Mouse (Mus musculus) stomach, embryonic 16.5 days (tissue): ENCODE results near the gene Armc2. TPM values are rescaled to one million over a fixed set of nuclear protein-coding genes. Genes with fewer than 3 reads are reported as not detected.

Experiments
- ATAC-seq: fragments of 200-750 bp; cut with Nextera tagmentation; 2 replicates; pipeline ENCODE4 v1.8.0; 2017; ENCODE audit warnings: moderate number of reproducible peaks, moderate TSS enrichment; ENCODE audit not compliant: insufficient read depth, low FRiP score
- H3K27ac ChIP-seq: fragments of 300-500 bp; sonication (generic); 2 replicates; pipeline ENCODE4 v1.5.1; 2014; ENCODE audit warnings: low read length
- H3K27me3 ChIP-seq: fragments of 300-500 bp; sonication (generic); 2 replicates; pipeline ENCODE4 v1.6.1; 2014; ENCODE audit warnings: low read length, control low read depth, mixed read lengths; ENCODE audit not compliant: control insufficient read depth, insufficient read depth
- H3K36me3 ChIP-seq: fragments of 300-500 bp; sonication (generic); 2 replicates; pipeline ENCODE4 v1.6.1; 2014; ENCODE audit warnings: low read length; ENCODE audit not compliant: control insufficient read depth, insufficient read depth
- H3K4me1 ChIP-seq: fragments of 300-500 bp; sonication (generic); 2 replicates; pipeline ENCODE4 v1.6.1; 2014; ENCODE audit warnings: low read length, control low read depth, mixed read lengths; ENCODE audit not compliant: control insufficient read depth, insufficient read depth
- H3K4me2 ChIP-seq: fragments of 300-500 bp; sonication (generic); 2 replicates; pipeline ENCODE4 v1.6.1; 2014; ENCODE audit warnings: low read depth, low read length, mixed read lengths
- H3K4me3 ChIP-seq: fragments of 300-500 bp; sonication (generic); replicated peaks from 2 replicates; pipeline ENCODE4 v1.5.1; 2014; ENCODE audit warnings: mild to moderate bottlenecking, low read length
- H3K9ac ChIP-seq: fragments of 300-500 bp; sonication (generic); 2 replicates; pipeline ENCODE4 v1.6.1; 2014; ENCODE audit warnings: low read length
- H3K9me3 ChIP-seq: fragments of 300-500 bp; sonication (generic); replicated peaks from 2 replicates; pipeline ENCODE4 v1.6.1; 2016; ENCODE audit warnings: low read length, control low read depth; ENCODE audit not compliant: control insufficient read depth
- WGBS: fragments of 180-500 bp; shearing (Covaris S2); extraction: QIAGEN DNeasy Blood & Tissue Kit; methylation state at CpG from one replicate; pipeline ENCODE4 v1.1.7; 2014; 5-methylcytosine and 5-hydroxymethylcytosine counted together
- polyA plus RNA-seq: library from polyadenylated mRNA; unstranded; fragments of >200 nt; fragmentation: Nextera tagmentation; extraction: Ambion mirVana; gene quantifications from 2 replicates; pipeline ENCODE4 v1.2.1, GENCODE M21; 2015

Armc2 gene
- 2.3 and 2.9 TPM in 2 replicates for polyA plus RNA-seq

GRCm38 (mm10) chr10:42018016-42018949, at the start of gene Armc2:
Gene Armc2, minus strand, starts transcription at chr10:42018442.
- Histone ChIP-seq H3K27me3 (peaks cover 3% of the 10 kb centered on the region; the same call in 1 of the 2 replicates), H3K4me1 (no peaks in the 10 kb centered on the region)
- 3% methylated on average over 57 of the region's 58 CpGs for WGBS

GRCm38 (mm10) chr10:42064446-42064845, 46.2 kb upstream of the Armc2 start:
- Histone ChIP-seq H3K36me3 (no peaks in the 10 kb centered on the region), H3K4me1 (no peaks in the 10 kb centered on the region), H3K27me3 (no peaks in the 10 kb centered on the region), H3K9me3 (no peaks in the 10 kb centered on the region), H3K27ac (no peak overlapping the region), H3K9ac (no peak overlapping the region), H3K4me3 (no peak overlapping the region), H3K4me2 (no peak overlapping the region)
- 44% methylated on average over 5 of the region's 5 CpGs for WGBS
- ATAC-seq, result no peak; the same call in 1 of the 2 replicates

More at GRCm38 (mm10) chr10:42018016-42018949, at the start of gene Armc2:
- peak within 1 kb of the TSS; percentile 73 for H3K4me2 ChIP-seq
- no peak within 1 kb of the TSS for H3K27ac ChIP-seq
- H3K4me3 ChIP-seq, result peak within 1 kb of the TSS; percentile 51
- H3K9me3 ChIP-seq, result no peaks in the 10 kb centered on the region
- peak within 1 kb of the TSS; percentile 60 for H3K9ac ChIP-seq
- peak; percentile 97 for ATAC-seq
- no peaks in the 10 kb centered on the region for H3K36me3 ChIP-seq

GRCm38 (mm10) chr10:42059522-42059921, 41.3 kb upstream of the Armc2 start:
- H3K4me2 ChIP-seq, result no peak overlapping the region
- WGBS, result 94% methylated on average over 8 of the region's 8 CpGs
- no peak overlapping the region for H3K27ac ChIP-seq
- no peaks in the 10 kb centered on the region for H3K4me1 ChIP-seq
- no peak for ATAC-seq
- no peaks in the 10 kb centered on the region for H3K36me3 ChIP-seq
- no peaks in the 10 kb centered on the region for H3K9me3 ChIP-seq
- no peaks in the 10 kb centered on the region for H3K27me3 ChIP-seq
- H3K9ac ChIP-seq, result no peak overlapping the region
- no peak overlapping the region for H3K4me3 ChIP-seq

GRCm38 (mm10) chr10:42057746-42058145, 39.5 kb upstream of the Armc2 start:
- no peak overlapping the region for H3K27ac ChIP-seq
- H3K9ac ChIP-seq, result 0 out of 2 replicates have a peak overlapping the region, but pooled peaks have one; percentile 23
- H3K27me3 ChIP-seq, result no peaks in the 10 kb centered on the region
- 0 out of 2 replicates have a peak overlapping the region, but pooled peaks have one; percentile 10 for H3K4me2 ChIP-seq
- no peaks in the 10 kb centered on the region for H3K36me3 ChIP-seq
- no peak overlapping the region for H3K4me3 ChIP-seq
- ATAC-seq, result no peak
- 71% methylated on average over 12 of the region's 12 CpGs for WGBS
- no peaks in the 10 kb centered on the region for H3K9me3 ChIP-seq
- no peaks in the 10 kb centered on the region for H3K4me1 ChIP-seq

GRCm38 (mm10) chr10:42057231-42057601, 39.0 kb upstream of the Armc2 start:
- H3K9ac ChIP-seq, result peak overlapping the region; percentile 23
- ATAC-seq, result no peak
- H3K27me3 ChIP-seq, result no peaks in the 10 kb centered on the region
- 0 out of 2 replicates have a peak overlapping the region, but pooled peaks have one; percentile 10 for H3K4me2 ChIP-seq
- no peak overlapping the region for H3K27ac ChIP-seq
- no peaks in the 10 kb centered on the region for H3K9me3 ChIP-seq
- H3K36me3 ChIP-seq, result no peaks in the 10 kb centered on the region
- H3K4me1 ChIP-seq, result no peaks in the 10 kb centered on the region
- 51% methylated on average over 11 of the region's 11 CpGs for WGBS
- no peak overlapping the region for H3K4me3 ChIP-seq

GRCm38 (mm10) chr10:42056486-42057230, 38.4 kb upstream of the Armc2 start:
- no peak for ATAC-seq
- Histone ChIP-seq H3K4me3 (no peak overlapping the region), H3K27me3 (no peaks in the 10 kb centered on the region), H3K4me2 (no peak overlapping the region), H3K9ac (no peak overlapping the region; the same call in 1 of the 2 replicates), H3K27ac (no peak overlapping the region), H3K9me3 (no peaks in the 10 kb centered on the region), H3K4me1 (no peaks in the 10 kb centered on the region), H3K36me3 (no peaks in the 10 kb centered on the region)
- 82% methylated on average over 18 of the region's 18 CpGs for WGBS

GRCm38 (mm10) chr10:42055224-42056165, 37.3 kb upstream of the Armc2 start:
- H3K9ac ChIP-seq, result no peak overlapping the region
- H3K9me3 ChIP-seq, result no peaks in the 10 kb centered on the region
- no peaks in the 10 kb centered on the region for H3K27me3 ChIP-seq
- peak overlapping the region; percentile 31; the same call in 1 of the 2 replicates for H3K4me2 ChIP-seq
- H3K27ac ChIP-seq, result no peak overlapping the region
- no peaks in the 10 kb centered on the region for H3K36me3 ChIP-seq
- peak; percentile 77; the same call in 1 of the 2 replicates for ATAC-seq
- no peak overlapping the region for H3K4me3 ChIP-seq
- WGBS, result 46% methylated on average over 27 of the region's 29 CpGs
- no peaks in the 10 kb centered on the region for H3K4me1 ChIP-seq

- H3K9me3 ChIP-seq, result no peaks in the 10 kb centered on the region
- H3K27me3 ChIP-seq, result no peaks in the 10 kb centered on the region
- 0 out of 2 replicates have a peak, but pooled peaks have one; percentile 25 for ATAC-seq
- H3K27ac ChIP-seq, result no peak overlapping the region
- H3K4me2 ChIP-seq, result no peak overlapping the region
- whole genome bisulfite sequencing, result 66% methylated on average over 6 of the region's 6 CpGs
- no peak overlapping the region for H3K4me3 ChIP-seq
- H3K9ac ChIP-seq, result no peak overlapping the region
- no peaks in the 10 kb centered on the region for H3K36me3 ChIP-seq
- no peaks in the 10 kb centered on the region for H3K4me1 ChIP-seq
Measured at GRCm38 (mm10) chr10:42051069-42051468, 32.8 kb upstream of the Armc2 start.
